8 mouse cellular contexts compared by ENCODE assay signal in the genomic region with DNA sequence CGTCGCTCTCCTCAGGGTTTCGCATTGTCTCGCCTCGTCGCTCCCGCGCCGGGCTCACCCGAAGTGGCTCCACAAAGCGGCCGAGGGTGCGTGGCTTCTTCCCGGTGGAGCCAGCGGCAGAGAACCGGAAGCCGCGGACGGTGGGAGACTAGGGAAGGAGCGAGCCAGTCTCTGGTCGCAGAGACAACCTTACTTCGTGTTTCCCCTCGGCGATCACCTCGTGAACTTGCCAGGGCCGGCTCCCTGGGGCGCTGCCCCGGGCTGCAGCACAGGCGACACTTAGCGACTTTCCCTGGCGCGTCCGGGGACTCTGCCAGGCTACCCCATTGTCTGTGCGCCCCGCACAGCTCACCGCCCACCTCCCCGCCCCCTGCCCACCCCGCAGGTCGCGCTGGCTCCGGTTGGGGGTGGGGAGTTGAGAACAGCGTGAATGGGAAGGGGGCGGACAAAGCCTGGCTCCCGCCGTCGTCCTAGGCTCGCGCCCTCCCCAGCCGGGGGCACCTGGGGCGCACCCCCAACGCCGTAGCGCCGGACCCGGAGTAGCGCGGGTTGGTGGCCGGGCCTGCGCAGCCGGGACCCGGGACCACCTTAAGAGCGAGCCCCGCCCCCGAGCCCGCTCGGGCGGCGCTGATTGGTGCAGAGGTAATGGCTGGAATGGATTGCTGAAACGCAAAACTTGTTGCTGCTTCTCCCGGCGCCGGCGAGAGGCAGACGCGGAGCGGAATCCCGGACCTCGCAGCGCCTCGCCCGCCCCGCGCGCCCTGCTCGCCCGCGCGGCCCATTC. TPM values are rescaled to one million over a fixed set of nuclear protein-coding genes. Genes with fewer than 3 reads are reported as not detected.
DNase-seq lines count a peak whose midpoint lies in the region; ATAC-seq lines count a peak whose summit lies in the region.
"Had no signal": no experiment of that assay in that cellular context is flagged by ENCODE, and none has a peak within 500 bp of the region (broad histone marks: within the 10 kb centered on the region; RNA-seq: fewer than 3 reads in every experiment).

Gene Mn1 (plus strand): TSS at position 772 of the 784 bp plus-strand sequence.

- DNase-seq in adrenal gland, postnatal 36 days, result peak; percentile 83 to 90
- DNase-seq in embryonic facial prominence, embryonic 11.5 days (ENCODE audit: low spot score), result peak; percentile 97
- peak; percentile 92 to 94 for DNase-seq in heart, adult 18-20 months
- peak; percentile 85 for DNase-seq in kidney, adult 18-20 months
- peak; percentile 90 for DNase-seq in left cerebral cortex, postnatal 4 days
- peak; percentile 20 to 46 for DNase-seq in spleen, postnatal 10 days (ENCODE audit: low spot score in 2 of 2)

- H3K9me3 ChIP-seq in embryonic facial prominence, embryonic 11.5 days (replicated peaks; ENCODE audit: control insufficient read depth, low read length), result no peaks in the 10 kb centered on the region
- no peaks in the 10 kb centered on the region for H3K9me3 ChIP-seq in midbrain, embryonic 12.5 days

- under 1% methylated on average over 87 of the region's 88 CpGs for WGBS in embryonic facial prominence, embryonic 11.5 days
- WGBS in midbrain, embryonic 12.5 days, result 1% methylated on average over 79 of the region's 88 CpGs

- intact Hi-C loops in left cerebral cortex, postnatal 4 days (cut with DNase I), result loop anchor here (5.0 to 10.0 kb wide), 3 partner anchors 246 to 788 kb away; no protein-coding TSS in a partner anchor

- peak within 1 kb of the TSS; percentile 99 for H3K9ac ChIP-seq in embryonic facial prominence, embryonic 11.5 days (replicated peaks; ENCODE audit: low read length)
- H3K9ac ChIP-seq in midbrain, embryonic 12.5 days (replicated peaks), result peak within 1 kb of the TSS; percentile 100

- peaks cover 8% of the 10 kb centered on the region for H3K36me3 ChIP-seq in embryonic facial prominence, embryonic 11.5 days (replicated peaks; ENCODE audit: control insufficient read depth, insufficient read depth, low read depth, low read length)
- H3K36me3 ChIP-seq in midbrain, embryonic 12.5 days, result peaks cover 35% of the 10 kb centered on the region

- peaks cover 21% of the 10 kb centered on the region for H3K4me1 ChIP-seq in embryonic facial prominence, embryonic 11.5 days (ENCODE audit: control insufficient read depth, insufficient read depth, low read length)
- H3K4me1 ChIP-seq in midbrain, embryonic 12.5 days, result peaks cover 63% of the 10 kb centered on the region

- peak within 1 kb of the TSS; percentile 99 for H3K4me2 ChIP-seq in embryonic facial prominence, embryonic 11.5 days (ENCODE audit: low read depth, low read length)
- H3K4me2 ChIP-seq in midbrain, embryonic 12.5 days (replicated peaks), result peak within 1 kb of the TSS; percentile 99

- peak; percentile 89 for ATAC-seq in embryonic facial prominence, embryonic 11.5 days (replicated peaks; ENCODE audit: insufficient number of reproducible peaks, low FRiP score, low TSS enrichment, low read depth)
- peak; percentile 94 for ATAC-seq in midbrain, embryonic 12.5 days (ENCODE audit: low FRiP score, low read depth)

- no peaks in the 10 kb centered on the region; the same call in 1 of the 2 replicates for H3K27me3 ChIP-seq in embryonic facial prominence, embryonic 11.5 days (ENCODE audit: control insufficient read depth, insufficient read depth, low read length)
- peaks cover 11% of the 10 kb centered on the region for H3K27me3 ChIP-seq in midbrain, embryonic 12.5 days

- H3K4me3 ChIP-seq in embryonic facial prominence, embryonic 11.5 days (ENCODE audit: low read depth, low read length), result peak within 1 kb of the TSS; percentile 98
- peak within 1 kb of the TSS; percentile 76 for H3K4me3 ChIP-seq in midbrain, embryonic 12.5 days
- H3K4me3 ChIP-seq: myocyte had no signal

- peak within 1 kb of the TSS; percentile 97 for H3K27ac ChIP-seq in embryonic facial prominence, embryonic 11.5 days (replicated peaks; ENCODE audit: low read depth, low read length)
- H3K27ac ChIP-seq in midbrain, embryonic 12.5 days (replicated peaks), result peak within 1 kb of the TSS; percentile 99

RNA-seq across cellular contexts. Expression of gene Mn1, which starts in this region (rescaled TPM):
- 1 to 10 TPM; 3.2 to 4.7 TPM for total RNA-seq in adrenal gland, postnatal 36 days (2021)
- polyA plus RNA-seq in embryonic facial prominence, embryonic 11.5 days (2014; fragmentation: Nextera tagmentation; extraction: Ambion mirVana), result 36.3 and 36.8 TPM in 2 replicates
- 10 to 100 TPM; 16.0 to 16.6 TPM for total RNA-seq in heart, adult 18-20 months (2021)
- total RNA-seq in left cerebral cortex, postnatal 4 days (2021), result 100 to 1,000 TPM; 129 to 135 TPM
- 55.9 and 61.8 TPM in 2 replicates for polyA plus RNA-seq in midbrain, embryonic 12.5 days (2016; fragmentation: Nextera tagmentation; extraction: Ambion mirVana)

Comparison
In these comparisons a context has a peak if more than half of its experiments do, and no peak if none do; other contexts are left out.
1. Peak in every context shown above with its lines: DNase-seq, ATAC-seq, H3K4me3 ChIP-seq and H3K27ac ChIP-seq.
2. RNA of gene Mn1 (total RNA-seq): 129 to 135 TPM in left cerebral cortex, postnatal 4 days; 16.0 to 16.6 TPM in heart, adult 18-20 months and 3.2 to 4.7 TPM in adrenal gland, postnatal 36 days; every median in the first group is over 4 times any median in the second.
3. DNase-seq: peak in every context shown above with its lines; median percentile 97 in embryonic facial prominence, embryonic 11.5 days; 93 in heart, adult 18-20 months; 90 in left cerebral cortex, postnatal 4 days; 86 in adrenal gland, postnatal 36 days; 85 in kidney, adult 18-20 months; 33 in spleen, postnatal 10 days.